Mouse (Mus musculus) spleen, adult 2 months (tissue): ENCODE measurements around the gene Rbm6. TPM values are rescaled to one million over a fixed set of nuclear protein-coding genes. Genes with fewer than 3 reads are reported as not detected.

ENCODE experiments used
- DNase-seq, 2 experiments: peaks; one replicate each; pipeline versions ENCODE4 v3.0.0 to v3.0.0-alpha.2; 2012 to 2021; ENCODE audit warnings: low spot score in 2 of 2, low read depth in 1 of 2
- H3K27ac ChIP-seq: fragments of 200-500 bp; 2 replicates; pipeline ENCODE4 v1.5.1; 2012; ENCODE audit warnings: low read length, inconsistent platforms; ENCODE audit not compliant: insufficient read depth
- H3K27me3 ChIP-seq: fragments of 200-500 bp; 2 replicates; pipeline ENCODE4 v1.6.1; 2012; ENCODE audit warnings: mild to moderate bottlenecking, moderate library complexity, low read length, inconsistent platforms; ENCODE audit not compliant: control insufficient read depth, insufficient read depth
- H3K36me3 ChIP-seq: fragments of 200-500 bp; 2 replicates; pipeline ENCODE4 v1.6.1; 2012; ENCODE audit warnings: mild to moderate bottlenecking, low read length, inconsistent platforms; ENCODE audit not compliant: control insufficient read depth, insufficient read depth
- H3K4me1 ChIP-seq: fragments of 200-500 bp; 2 replicates; pipeline ENCODE4 v1.6.1; 2011; ENCODE audit warnings: inconsistent platforms; ENCODE audit not compliant: control insufficient read depth, insufficient read depth, insufficient read length
- H3K4me3 ChIP-seq: fragments of 200-500 bp; 2 replicates; pipeline ENCODE4 v1.5.1; 2011; ENCODE audit warnings: mild to moderate bottlenecking, inconsistent platforms; ENCODE audit not compliant: insufficient read depth, insufficient read length; ENCODE audit errors: extremely low read depth
- CTCF ChIP-seq: fragments of 200-500 bp; IDR thresholded peaks from 2 replicates; pipeline ENCODE4 v1.5.1; 2011; ENCODE audit warnings: mild to moderate bottlenecking, inconsistent platforms; ENCODE audit not compliant: insufficient read depth, insufficient read length, insufficient replicate concordance; ENCODE audit errors: extremely low read depth
- POLR2A ChIP-seq: fragments of 200-500 bp; IDR thresholded peaks from 2 replicates; pipeline ENCODE4 v1.6.1; 2011; ENCODE audit warnings: low read depth, low read length, inconsistent platforms
- WGBS: fragments of 180-500 bp; shearing (Covaris S2); methylation state at CpG from one replicate; pipeline ENCODE4 v1.1.7; 2018; 5-methylcytosine and 5-hydroxymethylcytosine counted together
- polyA plus RNA-seq: library from polyadenylated mRNA; depleted of rRNA; stranded (reverse); fragments of >200 nt; gene quantifications from 2 replicates; pipeline ENCODE4 v1.2.3, GENCODE M21; 2012

Rbm6 gene
- polyA plus RNA-seq, 1 experiment = 12.4 TPM

DNA sequence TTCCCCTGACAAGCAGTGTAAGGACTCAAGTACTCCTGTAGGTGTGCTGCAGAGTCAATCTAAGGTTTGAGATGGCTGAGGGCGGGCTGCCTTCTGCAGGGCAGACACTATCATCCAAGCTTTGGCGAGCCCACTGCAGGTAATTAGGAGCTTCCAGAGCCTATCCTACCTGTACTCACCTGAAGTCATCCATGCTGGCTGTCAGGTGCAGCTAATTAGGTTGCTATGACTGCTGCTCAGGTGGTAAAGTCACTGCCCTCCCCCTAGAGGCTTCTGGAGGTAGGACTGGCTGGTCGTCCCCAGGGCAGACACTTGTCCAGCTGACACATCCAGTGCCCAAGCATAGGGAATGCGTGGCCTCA, 134.2 kb downstream of the Rbm6 start:
- H3K27me3 ChIP-seq = peaks cover 2% of the 10 kb centered on the region; the same call in 1 of the 2 replicates
- TF ChIP-seq POLR2A = no peak
- no peak for TF ChIP-seq CTCF
- no peak overlapping the region for H3K4me3 ChIP-seq
- H3K4me1 ChIP-seq = peaks cover 6% of the 10 kb centered on the region; the same call in 1 of the 2 replicates
- 79% methylated on average over 4 of the region's 4 CpGs for WGBS
- H3K27ac ChIP-seq = no peak overlapping the region
- H3K36me3 ChIP-seq = peaks cover 33% of the 10 kb centered on the region
- DNase-seq = peak in 1 of 2 experiments; percentile 18

- Histone ChIP-seq H3K4me3 (no peak overlapping the region), H3K27ac (no peak overlapping the region), H3K4me1 (peaks cover 6% of the 10 kb centered on the region; the same call in 1 of the 2 replicates), H3K27me3 (peaks cover 2% of the 10 kb centered on the region; the same call in 1 of the 2 replicates), H3K36me3 (peaks cover 28% of the 10 kb centered on the region)
- WGBS = 26% methylated on average over 7 of the region's 7 CpGs
- peak; percentile 46 to 73 for DNase-seq
- peak; percentile 94 for TF ChIP-seq CTCF
- TF ChIP-seq POLR2A = no peak
Measured at GRCm38 (mm10) chr9:107738020-107738840, 134.8 kb downstream of the Rbm6 start.

DNA sequence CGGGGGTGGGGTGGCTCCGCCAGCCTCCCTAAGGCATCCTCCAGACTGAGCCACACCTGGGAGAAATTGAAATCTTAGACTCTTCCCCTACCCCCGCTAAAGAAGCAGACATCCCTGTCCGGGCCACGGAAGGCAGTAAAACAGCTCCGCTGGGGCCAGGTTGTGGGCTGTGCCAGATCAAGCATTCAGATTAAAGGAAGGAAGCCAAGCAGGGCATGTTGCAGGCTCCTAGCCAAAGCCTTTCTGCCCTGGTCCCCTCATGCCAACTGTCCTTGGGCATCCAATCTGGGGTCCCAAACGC, 136.9 kb downstream of the Rbm6 start:
- Histone ChIP-seq H3K4me3 (no peak overlapping the region), H3K27ac (no peak overlapping the region), H3K27me3 (peaks cover 2% of the 10 kb centered on the region; the same call in 1 of the 2 replicates), H3K36me3 (peaks cover 10% of the 10 kb centered on the region), H3K4me1 (peaks cover 6% of the 10 kb centered on the region; the same call in 1 of the 2 replicates)
- under 1% methylated on average over 7 of the region's 7 CpGs for WGBS
- no peak for DNase-seq
- TF ChIP-seq CTCF (no peak), POLR2A (no peak)

DNA sequence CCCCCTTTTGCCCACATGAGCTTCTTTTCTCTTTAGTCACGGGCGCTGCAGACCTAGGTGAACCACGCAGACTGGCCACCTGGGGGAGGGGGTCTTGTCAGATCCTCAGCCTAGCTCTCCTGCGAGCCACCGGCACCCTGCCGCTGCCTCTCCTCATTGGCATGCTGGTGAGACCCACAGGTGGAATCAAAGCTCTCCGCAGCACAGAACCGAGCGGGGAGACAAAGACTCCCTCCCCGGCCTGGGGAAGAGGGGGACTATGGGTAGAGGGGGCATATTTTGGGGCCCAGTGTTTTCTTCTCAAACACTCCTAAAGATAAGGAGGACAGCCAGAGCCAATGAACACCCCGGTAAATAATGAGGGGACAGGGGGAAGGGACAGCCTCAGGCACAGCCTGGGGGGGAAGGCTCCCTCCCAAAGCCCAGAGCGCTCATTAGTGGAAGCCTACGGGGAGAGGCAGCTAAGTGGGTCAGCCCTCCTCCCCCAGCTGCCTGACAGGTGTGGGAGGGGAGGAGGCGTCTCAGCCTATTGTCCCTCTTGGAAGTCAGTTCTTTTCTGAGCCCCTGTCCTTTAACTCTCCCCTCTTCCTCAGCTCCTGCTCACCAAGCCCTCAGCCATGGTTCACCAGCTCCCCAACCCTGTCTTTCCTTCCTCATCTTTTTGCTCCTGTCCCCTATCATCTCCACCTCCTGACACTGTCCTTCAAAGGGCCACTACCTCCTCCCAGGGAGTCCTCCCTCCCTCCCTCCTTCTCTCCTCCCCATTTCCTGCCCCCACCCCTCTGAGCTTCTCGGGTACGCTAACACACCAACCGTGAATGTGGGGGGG, 137.5 kb downstream of the Rbm6 start:
- Histone ChIP-seq H3K27ac (no peak overlapping the region), H3K4me3 (no peak overlapping the region), H3K36me3 (peaks cover 4% of the 10 kb centered on the region), H3K4me1 (peaks cover 6% of the 10 kb centered on the region; the same call in 1 of the 2 replicates), H3K27me3 (peaks cover 2% of the 10 kb centered on the region; the same call in 1 of the 2 replicates)
- no peak for DNase-seq
- WGBS = 18% methylated on average over 17 of the region's 17 CpGs
- TF ChIP-seq POLR2A (no peak), CTCF (no peak)

GRCm38 (mm10) chr9:107734567-107734971, 138.5 kb downstream of the Rbm6 start:
- Histone ChIP-seq H3K27ac (no peak overlapping the region), H3K36me3 (peaks cover 2% of the 10 kb centered on the region; the same call in 1 of the 2 replicates), H3K4me3 (no peak overlapping the region), H3K4me1 (peaks cover 6% of the 10 kb centered on the region; the same call in 1 of the 2 replicates), H3K27me3 (peaks cover 2% of the 10 kb centered on the region; the same call in 1 of the 2 replicates)
- no peak for TF ChIP-seq POLR2A
- no peak for TF ChIP-seq CTCF
- WGBS = 64% methylated on average over 7 of the region's 7 CpGs
- DNase-seq = no peak

- WGBS = 78% methylated on average over 3 of the region's 3 CpGs
- TF ChIP-seq POLR2A = no peak
- no peak for TF ChIP-seq CTCF
Measured at GRCm38 (mm10) chr9:107729709-107730108, 143.3 kb downstream of the Rbm6 start.

More at GRCm38 (mm10) chr9:107729709-107730108, 143.3 kb downstream of the Rbm6 start:
- no peaks in the 10 kb centered on the region for H3K27me3 ChIP-seq
- H3K4me1 ChIP-seq = no peaks in the 10 kb centered on the region
- DNase-seq = no peak
- no peak overlapping the region for H3K27ac ChIP-seq
- no peaks in the 10 kb centered on the region for H3K36me3 ChIP-seq
- H3K4me3 ChIP-seq = no peak overlapping the region
